Mouse (Mus musculus): Measurements from ENCODE around the gene Depdc5. TPM values are rescaled to one million over a fixed set of nuclear protein-coding genes. Genes with fewer than 3 reads are reported as not detected.

The Depdc5 gene
- polyA plus RNA-seq, 1 experiment = 7.5 TPM

DNA sequence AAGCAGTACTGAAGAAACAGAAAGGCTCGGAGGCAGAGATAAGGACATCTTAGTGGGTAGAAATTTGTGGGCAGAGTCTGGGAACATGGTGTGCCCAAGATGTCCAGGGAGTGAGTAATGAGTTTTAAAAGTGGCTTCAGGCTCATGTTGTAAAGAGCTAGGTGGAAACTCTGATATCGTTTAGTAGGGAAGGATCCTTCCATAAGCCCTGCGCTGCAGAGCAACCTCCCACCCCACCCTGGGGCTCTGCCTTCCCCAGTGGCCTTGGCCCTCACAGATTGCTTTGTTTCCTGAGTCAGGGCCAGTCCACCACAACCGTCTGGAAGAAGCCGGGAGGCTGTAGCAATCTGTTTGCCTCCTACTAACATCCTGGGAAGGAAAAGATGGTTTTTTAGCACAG lies 152.1 kb downstream of the Depdc5 start:
- TF ChIP-seq CTCF (IDR thresholded peaks at IDR 0.05; ENCODE audit: extremely low read depth, insufficient read length, insufficient replicate concordance, low read depth, low read length) (no peak), POLR2A (IDR thresholded peaks at IDR 0.05; ENCODE audit: low read depth, low read length) (no peak)
- Histone ChIP-seq H3K27ac (ENCODE audit: insufficient read depth, low read depth, low read length) (no peak overlapping the region), H3K36me3 (ENCODE audit: control insufficient read depth, insufficient read depth, low read length) (0 out of 2 replicates have a peak, but pooled peaks cover 2% of the 10 kb centered on the region), H3K4me1 (ENCODE audit: control insufficient read depth, insufficient read depth, insufficient read length, low read length) (peaks cover 8% of the 10 kb centered on the region; the same call in 1 of the 2 replicates), H3K27me3 (ENCODE audit: control insufficient read depth, insufficient read depth, low read length) (no peaks in the 10 kb centered on the region), H3K4me3 (ENCODE audit: low read depth, low read length) (no peak overlapping the region)
- WGBS = 58% methylated on average over 5 of the region's 5 CpGs

DNA sequence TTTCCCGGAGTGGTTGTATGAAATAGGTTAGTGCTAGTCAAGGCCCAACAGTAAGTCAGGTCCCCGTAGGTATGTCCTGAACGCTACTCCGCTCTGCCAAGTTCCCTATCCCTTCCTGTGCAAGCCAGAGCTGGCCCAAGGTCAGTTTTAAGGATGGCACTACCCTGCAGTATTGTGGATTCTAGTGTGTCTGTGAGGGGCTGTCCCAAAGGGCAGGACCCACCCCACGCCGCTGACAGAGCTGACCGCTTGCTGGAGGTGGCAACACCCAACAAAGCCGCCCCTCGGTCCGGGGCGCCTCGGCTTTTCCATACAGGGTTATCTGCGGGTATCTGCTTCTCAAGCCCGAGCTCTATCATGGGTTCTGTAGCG lies 154.7 kb downstream of the Depdc5 start:
- peak overlapping the region; percentile 62 for H3K27ac ChIP-seq (ENCODE audit: insufficient read depth, low read depth, low read length)
- H3K27me3 ChIP-seq (ENCODE audit: control insufficient read depth, insufficient read depth, low read length) = no peaks in the 10 kb centered on the region
- H3K4me1 ChIP-seq (ENCODE audit: control insufficient read depth, insufficient read depth, insufficient read length, low read length) = peaks cover 9% of the 10 kb centered on the region; the same call in 1 of the 2 replicates
- peak overlapping the region; percentile 60 for H3K4me3 ChIP-seq (ENCODE audit: low read depth, low read length)
- WGBS = 5% methylated on average over 15 of the region's 15 CpGs
- TF ChIP-seq CTCF (IDR thresholded peaks at IDR 0.05; ENCODE audit: extremely low read depth, insufficient read length, insufficient replicate concordance, low read depth, low read length) (no peak), POLR2A (IDR thresholded peaks at IDR 0.05; ENCODE audit: low read depth, low read length) (no peak)
- H3K36me3 ChIP-seq (ENCODE audit: control insufficient read depth, insufficient read depth, low read length) = peaks cover 6% of the 10 kb centered on the region; the same call in 1 of the 2 replicates

DNA sequence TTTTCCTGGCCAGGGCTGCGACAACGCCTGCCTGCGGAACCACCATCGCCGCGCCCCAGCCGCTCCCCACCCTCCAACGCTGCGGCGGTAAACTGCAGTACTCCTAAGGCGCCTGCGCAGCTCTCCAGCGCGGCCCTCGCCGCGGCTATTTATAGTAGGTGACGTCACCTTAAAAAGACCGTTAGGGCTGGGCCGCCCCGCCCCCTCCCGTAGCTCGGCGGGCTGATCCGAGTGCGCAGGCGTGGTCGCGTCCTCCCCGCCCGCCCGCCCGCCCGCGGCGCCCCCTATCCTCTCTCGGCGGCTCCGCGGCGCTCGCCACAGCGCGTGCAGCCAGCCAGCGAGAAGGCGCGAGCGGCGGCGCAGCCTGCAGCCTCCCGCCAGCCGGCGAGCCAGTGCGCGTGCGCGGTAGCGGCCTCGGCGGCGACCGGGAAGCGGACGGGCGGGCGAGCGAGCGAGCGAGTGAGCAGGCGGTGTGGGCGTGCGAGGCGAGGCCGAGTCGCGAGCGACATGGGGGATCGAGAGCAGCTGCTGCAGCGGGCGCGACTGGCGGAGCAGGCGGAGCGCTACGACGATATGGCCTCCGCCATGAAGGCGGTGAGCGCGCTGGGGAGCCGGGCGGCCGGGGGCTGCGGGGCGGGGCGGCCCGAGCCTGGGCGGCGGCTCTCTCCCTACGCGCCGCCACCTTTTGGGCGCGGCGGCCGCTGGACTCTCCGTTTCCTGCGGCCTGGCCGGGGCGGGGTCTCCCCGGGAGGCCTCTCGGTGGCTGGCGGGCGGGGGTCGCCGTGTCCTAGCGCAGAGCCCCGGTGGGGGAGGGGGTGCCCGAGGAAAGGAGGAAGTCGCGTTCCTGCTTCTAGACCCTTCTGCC lies 155.3 kb downstream of the Depdc5 start, which contains the start of gene Ywhah:
Gene Ywhah (plus strand): TSS at position 256 of the 865 bp plus-strand sequence.
- H3K4me3 ChIP-seq (ENCODE audit: low read depth, low read length) = peak within 1 kb of the TSS; percentile 87
- no peaks in the 10 kb centered on the region for H3K27me3 ChIP-seq (ENCODE audit: control insufficient read depth, insufficient read depth, low read length)
- peaks cover 13% of the 10 kb centered on the region; the same call in 1 of the 2 replicates for H3K4me1 ChIP-seq (ENCODE audit: control insufficient read depth, insufficient read depth, insufficient read length, low read length)
- peak within 1 kb of the TSS; percentile 96 for H3K27ac ChIP-seq (ENCODE audit: insufficient read depth, low read depth, low read length)
- peaks cover 8% of the 10 kb centered on the region; the same call in 1 of the 2 replicates for H3K36me3 ChIP-seq (ENCODE audit: control insufficient read depth, insufficient read depth, low read length)
- TF ChIP-seq CTCF (IDR thresholded peaks at IDR 0.05; ENCODE audit: extremely low read depth, insufficient read length, insufficient replicate concordance, low read depth, low read length) (no peak), POLR2A (IDR thresholded peaks at IDR 0.05; ENCODE audit: low read depth, low read length) (peak; percentile 74)
- WGBS = under 1% methylated on average over 117 of the region's 121 CpGs

DNA sequence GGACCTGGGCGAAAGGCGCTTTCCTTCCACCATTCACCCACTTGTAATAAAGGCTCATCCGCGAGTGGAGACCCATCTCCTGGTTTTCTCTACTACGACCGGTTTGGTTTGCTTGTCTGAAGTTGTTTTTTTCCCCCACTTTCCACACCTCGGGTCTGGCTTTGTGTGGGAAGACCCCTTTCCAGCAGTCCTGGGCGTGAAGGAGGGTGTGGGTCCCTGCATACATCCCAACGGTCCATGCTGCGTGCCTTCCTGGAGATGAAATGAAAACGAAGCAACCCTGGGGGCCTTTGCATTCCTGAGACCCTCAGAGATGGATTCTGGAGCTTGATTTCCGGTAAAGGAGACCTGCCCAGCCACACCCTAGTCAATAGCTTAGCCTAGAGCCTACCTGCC lies 155.9 kb downstream of the Depdc5 start:
- H3K4me3 ChIP-seq (ENCODE audit: low read depth, low read length) = peak overlapping the region; percentile 87
- WGBS = 0% methylated on average over 12 of the region's 12 CpGs

DNA sequence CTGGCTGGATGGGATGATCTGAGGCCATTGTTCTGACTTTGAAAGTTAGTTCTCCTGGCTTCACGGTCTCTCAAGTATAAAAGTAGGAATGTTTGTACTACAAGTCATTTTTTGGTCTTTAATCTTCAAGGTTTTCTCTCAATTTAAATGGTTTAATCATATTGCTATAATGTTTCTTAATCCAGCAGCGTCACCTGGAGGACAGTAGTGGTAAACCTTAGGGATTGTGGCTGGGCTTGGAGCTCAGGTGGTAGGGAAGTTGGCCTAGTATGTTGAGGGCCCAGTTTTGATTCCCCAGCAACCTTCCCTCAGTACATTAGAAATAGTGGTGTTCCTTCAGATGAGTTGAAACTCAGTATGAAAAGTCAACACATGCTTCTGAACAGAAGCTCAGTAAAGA lies 158.1 kb downstream of the Depdc5 start:
- 59% methylated on average over 2 of the region's 2 CpGs for WGBS

More for the DNA sequence above, 155.9 kb downstream of the Depdc5 start:
- no peak for TF ChIP-seq POLR2A (IDR thresholded peaks at IDR 0.05; ENCODE audit: low read depth, low read length)
- no peak for TF ChIP-seq CTCF (IDR thresholded peaks at IDR 0.05; ENCODE audit: extremely low read depth, insufficient read length, insufficient replicate concordance, low read depth, low read length)
- H3K27ac ChIP-seq (ENCODE audit: insufficient read depth, low read depth, low read length) = peak overlapping the region; percentile 96
- H3K27me3 ChIP-seq (ENCODE audit: control insufficient read depth, insufficient read depth, low read length) = no peaks in the 10 kb centered on the region
- H3K36me3 ChIP-seq (ENCODE audit: control insufficient read depth, insufficient read depth, low read length) = peaks cover 14% of the 10 kb centered on the region
- H3K4me1 ChIP-seq (ENCODE audit: control insufficient read depth, insufficient read depth, insufficient read length, low read length) = peaks cover 15% of the 10 kb centered on the region; the same call in 1 of the 2 replicates

DNA sequence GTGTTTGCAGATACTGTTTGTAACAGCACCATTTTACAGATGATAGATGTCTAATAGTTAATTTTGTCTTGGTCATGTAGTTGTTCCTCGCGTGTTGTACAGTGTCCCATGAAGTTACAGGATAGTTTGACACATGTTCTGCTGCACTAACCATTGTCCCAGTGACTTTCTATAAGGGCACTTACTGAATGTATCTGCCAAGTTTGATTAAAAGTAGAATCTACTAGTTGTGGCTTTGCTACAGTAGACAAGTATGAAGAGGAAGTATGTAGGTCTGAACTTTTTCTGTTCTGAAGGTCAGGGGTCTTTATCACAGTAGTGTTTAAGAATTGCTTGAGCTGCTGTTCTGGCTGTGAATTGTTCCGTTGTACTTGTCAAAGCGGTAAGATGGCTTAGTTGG lies 159.8 kb downstream of the Depdc5 start:
- H3K4me3 ChIP-seq (ENCODE audit: low read depth, low read length) = no peak overlapping the region
- no peak overlapping the region for H3K27ac ChIP-seq (ENCODE audit: insufficient read depth, low read depth, low read length)
- 90% methylated on average over 4 of the region's 4 CpGs for WGBS
- TF ChIP-seq CTCF (IDR thresholded peaks at IDR 0.05; ENCODE audit: extremely low read depth, insufficient read length, insufficient replicate concordance, low read depth, low read length) (no peak), POLR2A (IDR thresholded peaks at IDR 0.05; ENCODE audit: low read depth, low read length) (no peak)
- H3K4me1 ChIP-seq (ENCODE audit: control insufficient read depth, insufficient read depth, insufficient read length, low read length) = peaks cover 10% of the 10 kb centered on the region; the same call in 1 of the 2 replicates
- H3K36me3 ChIP-seq (ENCODE audit: control insufficient read depth, insufficient read depth, low read length) = peaks cover 24% of the 10 kb centered on the region
- H3K27me3 ChIP-seq (ENCODE audit: control insufficient read depth, insufficient read depth, low read length) = no peaks in the 10 kb centered on the region

More for the DNA sequence above, 158.1 kb downstream of the Depdc5 start:
- peaks cover 21% of the 10 kb centered on the region for H3K36me3 ChIP-seq (ENCODE audit: control insufficient read depth, insufficient read depth, low read length)
- no peaks in the 10 kb centered on the region for H3K27me3 ChIP-seq (ENCODE audit: control insufficient read depth, insufficient read depth, low read length)
- no peak overlapping the region for H3K4me3 ChIP-seq (ENCODE audit: low read depth, low read length)
- H3K4me1 ChIP-seq (ENCODE audit: control insufficient read depth, insufficient read depth, insufficient read length, low read length) = peaks cover 15% of the 10 kb centered on the region; the same call in 1 of the 2 replicates
- TF ChIP-seq POLR2A (IDR thresholded peaks at IDR 0.05; ENCODE audit: low read depth, low read length) = no peak
- peak; percentile 42; the same call in 1 of the 2 replicates for TF ChIP-seq CTCF (IDR thresholded peaks at IDR 0.05; ENCODE audit: extremely low read depth, insufficient read length, insufficient replicate concordance, low read depth, low read length)
- H3K27ac ChIP-seq (ENCODE audit: insufficient read depth, low read depth, low read length) = no peak overlapping the region

DNA sequence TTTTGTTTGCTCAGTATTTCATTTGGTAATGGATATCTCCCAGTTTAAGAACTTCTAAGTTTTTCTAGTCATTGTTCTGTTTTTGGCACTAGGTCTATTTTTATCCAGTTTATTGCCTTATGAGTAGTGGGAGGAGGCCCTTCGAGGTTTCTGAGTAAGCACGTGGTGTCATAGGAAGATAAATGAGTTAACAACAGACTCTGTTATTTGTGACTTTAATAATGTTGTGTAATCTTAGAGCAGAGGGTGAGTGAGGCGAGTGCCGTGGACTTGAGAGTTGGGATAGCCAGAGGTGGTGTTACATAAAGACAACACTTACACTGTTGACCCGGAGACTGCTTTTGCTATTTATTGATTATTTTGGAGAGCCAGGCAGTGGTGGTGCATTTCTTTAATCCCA lies 161.0 kb downstream of the Depdc5 start:
- peaks cover 10% of the 10 kb centered on the region; the same call in 1 of the 2 replicates for H3K4me1 ChIP-seq (ENCODE audit: control insufficient read depth, insufficient read depth, insufficient read length, low read length)
- H3K27ac ChIP-seq (ENCODE audit: insufficient read depth, low read depth, low read length) = 0 out of 2 replicates have a peak overlapping the region, but pooled peaks have one; percentile 14
- no peak overlapping the region for H3K4me3 ChIP-seq (ENCODE audit: low read depth, low read length)
- H3K36me3 ChIP-seq (ENCODE audit: control insufficient read depth, insufficient read depth, low read length) = peaks cover 29% of the 10 kb centered on the region
- H3K27me3 ChIP-seq (ENCODE audit: control insufficient read depth, insufficient read depth, low read length) = no peaks in the 10 kb centered on the region
- 12% methylated on average over 5 of the region's 5 CpGs for WGBS
- TF ChIP-seq POLR2A (IDR thresholded peaks at IDR 0.05; ENCODE audit: low read depth, low read length) (no peak), CTCF (IDR thresholded peaks at IDR 0.05; ENCODE audit: extremely low read depth, insufficient read length, insufficient replicate concordance, low read depth, low read length) (no peak)
